Comparison of ENCODE assay signal across 24 mouse cellular contexts in genomic region chr1:75778889-75779288, GRCm38 (mm10).
DNase-seq lines count a peak whose midpoint lies in the region; ATAC-seq and TF ChIP-seq lines count a peak whose summit lies in the region.
"Had no signal": no experiment of that assay in that cellular context is flagged by ENCODE, and none has a peak within 500 bp of the region (broad histone marks: within the 10 kb centered on the region; RNA-seq: fewer than 3 reads in every experiment).

No protein-coding gene starts in this region.

- 50% methylated on average over 8 of the region's 8 CpGs for WGBS in hindbrain, embryonic 10.5 days
- WGBS in hindbrain, postnatal 0 days = 24% methylated on average over 8 of the region's 8 CpGs
- WGBS in midbrain, embryonic 11.5 days = 66% methylated on average over 8 of the region's 8 CpGs
- 35% methylated on average over 8 of the region's 8 CpGs for WGBS in midbrain, embryonic 16.5 days
- 25% methylated on average over 8 of the region's 8 CpGs for WGBS in hindbrain, embryonic 13.5 days
- WGBS in limb, embryonic 12.5 days = 64% methylated on average over 8 of the region's 8 CpGs

- 0 out of 2 replicates have a peak overlapping the region, but pooled peaks have one; percentile 12 for H3K27ac ChIP-seq in hindbrain, embryonic 10.5 days
- H3K27ac ChIP-seq in hindbrain, postnatal 0 days = no peak overlapping the region
- no peak overlapping the region for H3K27ac ChIP-seq in midbrain, embryonic 11.5 days (ENCODE audit: low read depth, low read length)
- no peak overlapping the region for H3K27ac ChIP-seq in midbrain, embryonic 16.5 days (ENCODE audit: low read length)
- H3K27ac ChIP-seq in hindbrain, embryonic 13.5 days = 0 out of 2 replicates have a peak overlapping the region, but pooled peaks have one; percentile 25
- H3K27ac ChIP-seq in limb, embryonic 12.5 days = peak overlapping the region; percentile 31; the same call in 1 of the 2 replicates
- H3K27ac ChIP-seq: layer of hippocampus, adult 2 months; left cerebral cortex, adult 2 months; liver, embryonic 12.5 days; stomach, embryonic 15.5 days had no signal

- no peak overlapping the region for H3K4me2 ChIP-seq in hindbrain, postnatal 0 days (ENCODE audit: low read depth, low read length)
- H3K4me2 ChIP-seq in midbrain, embryonic 11.5 days = no peak overlapping the region
- H3K4me2 ChIP-seq in midbrain, embryonic 16.5 days (ENCODE audit: low read length) = no peak overlapping the region
- H3K4me2 ChIP-seq in hindbrain, embryonic 13.5 days = no peak overlapping the region
- H3K4me2 ChIP-seq in limb, embryonic 12.5 days = no peak overlapping the region
- H3K4me2 ChIP-seq: heart, embryonic 11.5 days; liver, embryonic 12.5 days; stomach, embryonic 15.5 days had no signal

- H3K9me3 ChIP-seq in hindbrain, embryonic 10.5 days = peaks cover 3% of the 10 kb centered on the region; the same call in 1 of the 2 replicates
- no peaks in the 10 kb centered on the region for H3K9me3 ChIP-seq in hindbrain, postnatal 0 days (ENCODE audit: low read length)
- H3K9me3 ChIP-seq in midbrain, embryonic 11.5 days (ENCODE audit: control insufficient read depth, low read length) = no peaks in the 10 kb centered on the region; the same call in 1 of the 2 replicates
- no peaks in the 10 kb centered on the region for H3K9me3 ChIP-seq in midbrain, embryonic 16.5 days (replicated peaks; ENCODE audit: control insufficient read depth, low read length, poor library complexity, severe bottlenecking)
- H3K9me3 ChIP-seq in hindbrain, embryonic 13.5 days = no peaks in the 10 kb centered on the region
- H3K9me3 ChIP-seq in limb, embryonic 12.5 days = no peaks in the 10 kb centered on the region; the same call in 1 of the 2 replicates
- H3K9me3 ChIP-seq: liver, embryonic 12.5 days; stomach, embryonic 15.5 days had no signal

- no peak for TF ChIP-seq CTCF in hindbrain, postnatal 0 days (IDR thresholded peaks at IDR 0.05; ENCODE audit: low read depth)

- no peak overlapping the region for H3K4me3 ChIP-seq in hindbrain, embryonic 10.5 days
- H3K4me3 ChIP-seq in hindbrain, postnatal 0 days (ENCODE audit: low read length) = no peak overlapping the region
- H3K4me3 ChIP-seq in midbrain, embryonic 11.5 days (ENCODE audit: low read depth, low read length) = no peak overlapping the region
- H3K4me3 ChIP-seq in midbrain, embryonic 16.5 days (ENCODE audit: low read depth, low read length) = no peak overlapping the region
- H3K4me3 ChIP-seq in hindbrain, embryonic 13.5 days = no peak overlapping the region
- no peak overlapping the region for H3K4me3 ChIP-seq in limb, embryonic 12.5 days (replicated peaks)
- H3K4me3 ChIP-seq: layer of hippocampus, adult 2 months; left cerebral cortex, adult 2 months; liver, embryonic 12.5 days; stomach, embryonic 15.5 days had no signal

- H3K9ac ChIP-seq in hindbrain, postnatal 0 days (replicated peaks; ENCODE audit: low read length) = no peak overlapping the region
- no peak overlapping the region for H3K9ac ChIP-seq in midbrain, embryonic 11.5 days (ENCODE audit: low read length)
- no peak overlapping the region for H3K9ac ChIP-seq in midbrain, embryonic 16.5 days (ENCODE audit: low read depth, low read length)
- H3K9ac ChIP-seq in hindbrain, embryonic 13.5 days = no peak overlapping the region
- no peak overlapping the region for H3K9ac ChIP-seq in limb, embryonic 12.5 days (replicated peaks)
- H3K9ac ChIP-seq: liver, embryonic 12.5 days; liver, postnatal 0 days; stomach, embryonic 15.5 days had no signal

- peaks cover 11% of the 10 kb centered on the region for H3K4me1 ChIP-seq in hindbrain, embryonic 10.5 days (replicated peaks)
- no peaks in the 10 kb centered on the region for H3K4me1 ChIP-seq in hindbrain, postnatal 0 days (ENCODE audit: insufficient read depth, low read length)
- H3K4me1 ChIP-seq in midbrain, embryonic 11.5 days (ENCODE audit: control insufficient read depth, insufficient read depth, low read length) = no peaks in the 10 kb centered on the region
- H3K4me1 ChIP-seq in midbrain, embryonic 16.5 days (ENCODE audit: control insufficient read depth, insufficient read depth, low read length) = no peaks in the 10 kb centered on the region
- H3K4me1 ChIP-seq in hindbrain, embryonic 13.5 days (replicated peaks) = peaks cover 10% of the 10 kb centered on the region
- peaks cover 6% of the 10 kb centered on the region; the same call in 1 of the 2 replicates for H3K4me1 ChIP-seq in limb, embryonic 12.5 days (replicated peaks)
- H3K4me1 ChIP-seq: liver, embryonic 12.5 days; stomach, embryonic 15.5 days had no signal

- ATAC-seq in hindbrain, postnatal 0 days = no peak
- peak; percentile 67 for ATAC-seq in midbrain, embryonic 11.5 days (ENCODE audit: low FRiP score)
- ATAC-seq in midbrain, embryonic 16.5 days = no peak
- no peak for ATAC-seq in hindbrain, embryonic 13.5 days (ENCODE audit: low FRiP score)
- ATAC-seq in limb, embryonic 12.5 days (ENCODE audit: insufficient number of reproducible peaks, insufficient read depth, low FRiP score, low TSS enrichment, low read depth) = no peak; the same call in 1 of the 2 replicates
- ATAC-seq: liver, embryonic 12.5 days; liver, postnatal 0 days had no signal

- DNase-seq in hindbrain, embryonic 10.5 days (ENCODE audit: low spot score) = peak; percentile 15
- DNase-seq in hindbrain, postnatal 0 days (ENCODE audit: low spot score) = no peak
- peak; percentile 81 for DNase-seq in midbrain, embryonic 11.5 days (ENCODE audit: low spot score, missing footprints)
- no peak for DNase-seq in urinary bladder, postnatal 36 days (ENCODE audit: low spot score in 2 of 2)
- no peak for DNase-seq in right cerebral cortex, postnatal 10 days (ENCODE audit: low spot score in 2 of 2)
- DNase-seq: adrenal gland, adult 8-10 months; B cell, adult 2 months; cerebellum, adult 8-10 months; cerebellum, postnatal 25 days; gastrocnemius, postnatal 14 days; heart, postnatal 36 days; kidney, adult 11 months; kidney, postnatal 25 days; liver, postnatal 0 days; lung, postnatal 36 days; right cerebral cortex, postnatal 14 days had no signal

- no peaks in the 10 kb centered on the region for H3K27me3 ChIP-seq in hindbrain, embryonic 10.5 days (ENCODE audit: insufficient read depth, poor library complexity, severe bottlenecking)
- H3K27me3 ChIP-seq in hindbrain, postnatal 0 days (ENCODE audit: insufficient read depth, low read length) = no peaks in the 10 kb centered on the region
- no peaks in the 10 kb centered on the region for H3K27me3 ChIP-seq in midbrain, embryonic 11.5 days (ENCODE audit: control insufficient read depth, insufficient read depth, low read length)
- H3K27me3 ChIP-seq in midbrain, embryonic 16.5 days (ENCODE audit: control insufficient read depth, insufficient read depth, low read depth, low read length) = no peaks in the 10 kb centered on the region
- no peaks in the 10 kb centered on the region for H3K27me3 ChIP-seq in hindbrain, embryonic 13.5 days
- no peaks in the 10 kb centered on the region for H3K27me3 ChIP-seq in limb, embryonic 12.5 days
- H3K27me3 ChIP-seq: liver, embryonic 12.5 days; stomach, embryonic 15.5 days had no signal

- no peaks in the 10 kb centered on the region for H3K36me3 ChIP-seq in hindbrain, embryonic 10.5 days
- no peaks in the 10 kb centered on the region for H3K36me3 ChIP-seq in hindbrain, postnatal 0 days (ENCODE audit: insufficient read depth, low read length)
- H3K36me3 ChIP-seq in midbrain, embryonic 11.5 days (ENCODE audit: control insufficient read depth, insufficient read depth, low read length) = no peaks in the 10 kb centered on the region
- no peaks in the 10 kb centered on the region for H3K36me3 ChIP-seq in midbrain, embryonic 16.5 days (ENCODE audit: control insufficient read depth, insufficient read depth, low read length)
- H3K36me3 ChIP-seq in hindbrain, embryonic 13.5 days = no peaks in the 10 kb centered on the region
- no peaks in the 10 kb centered on the region for H3K36me3 ChIP-seq in limb, embryonic 12.5 days
- H3K36me3 ChIP-seq: liver, embryonic 12.5 days; stomach, embryonic 15.5 days had no signal

Comparison
In these comparisons a context has a peak if more than half of its experiments do, and no peak if none do; other contexts are left out.
1. DNase-seq: peak in hindbrain, embryonic 10.5 days (single experiment) and midbrain, embryonic 11.5 days (single experiment); none in hindbrain, postnatal 0 days (single experiment), urinary bladder, postnatal 36 days (0 of 2) and right cerebral cortex, postnatal 10 days (0 of 2).
2. H3K27ac ChIP-seq: peak in hindbrain, embryonic 10.5 days (single experiment), hindbrain, embryonic 13.5 days (single experiment) and limb, embryonic 12.5 days (single experiment); none in hindbrain, postnatal 0 days (single experiment), midbrain, embryonic 11.5 days (single experiment) and midbrain, embryonic 16.5 days (single experiment).